Mouse (Mus musculus): ENCODE data around the gene Tmem120a.

DNA sequence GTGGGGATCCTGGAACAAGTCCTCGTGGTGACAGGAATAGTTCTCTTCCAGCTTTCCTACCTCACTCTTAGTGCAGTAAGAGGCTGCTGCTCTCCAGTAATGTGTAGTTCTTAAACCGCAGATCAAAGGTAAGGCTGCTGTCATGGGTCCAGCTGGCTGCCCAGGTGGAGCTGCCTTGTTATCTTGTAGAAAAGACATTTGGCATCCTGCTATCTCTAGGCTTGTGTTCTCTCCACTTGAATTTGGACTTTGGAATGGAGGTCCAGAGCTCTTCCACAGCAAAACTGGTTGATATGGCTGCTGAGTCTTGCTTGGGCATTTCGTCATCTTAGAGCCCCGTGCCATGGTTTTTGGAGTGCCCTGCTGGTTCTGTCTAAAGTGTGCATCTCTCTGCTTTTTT, 38.7 kb upstream of the Tmem120a start:
- no peak for TF ChIP-seq ZC3H11A (IDR thresholded peaks at IDR 0.05; ENCODE audit: borderline replicate concordance, low read depth, low read length)
- TF ChIP-seq ZNF384 (IDR thresholded peaks at IDR 0.05; ENCODE audit: low read depth, low read length): no peak
- no peak for TF ChIP-seq MAFK (IDR thresholded peaks at IDR 0.05; ENCODE audit: insufficient read depth, low read depth, low read length)

Data from ES-E14 (cell line).